Mouse (Mus musculus): ENCODE results near the gene Mms19. TPM values are rescaled to one million over a fixed set of nuclear protein-coding genes. Genes with fewer than 3 reads are reported as not detected.
"Not testable (repeated sequence)": the region's sequence is repeated elsewhere in the genome, so short reads cannot be mapped to it uniquely, and the experiment has no call there.

Gene Mms19
- polyA plus RNA-seq, 1 experiment from 2014 or later = 28.3 TPM

GRCm38 (mm10) chr19:41932686-41933085 is 48.3 kb downstream of the Mms19 start:
- H3K27ac ChIP-seq (replicated peaks in 1 of 2; ENCODE audit: control insufficient read depth in 1 of 2, insufficient read depth in 1 of 2, low read depth in 2 of 2, low read length in 2 of 2) = no peak overlapping the region; a peak in 2 of 4 replicates
- H3K36me3 ChIP-seq (ENCODE audit: control insufficient read depth, insufficient read depth, low read length) = peaks cover 47% of the 10 kb centered on the region
- peaks cover 5 to 18% of the 10 kb centered on the region in 2 experiments for H3K4me1 ChIP-seq (ENCODE audit: control insufficient read depth in 2 of 2, insufficient read depth in 2 of 2, low read length in 2 of 2)
- no peaks in the 10 kb centered on the region for H3K9me3 ChIP-seq (ENCODE audit: control insufficient read depth, low read length)
- ATAC-seq (ENCODE audit: insufficient number of reproducible peaks, insufficient read depth, low FRiP score, low read depth) = no peak
- peak overlapping the region; percentile 78 for H3K4me2 ChIP-seq (ENCODE audit: low read length)
- under 1% methylated on average over 28 of the region's 28 CpGs for WGBS
- H3K4me3 ChIP-seq (ENCODE audit: control insufficient read depth in 1 of 2, insufficient read depth in 1 of 2, low read depth in 1 of 2, low read length in 2 of 2) = peak overlapping the region; percentile 83 to 89
- peak overlapping the region; percentile 78 for H3K9ac ChIP-seq (ENCODE audit: low read length)
- H3K27me3 ChIP-seq (ENCODE audit: control insufficient read depth, insufficient read depth, low read length) = no peaks in the 10 kb centered on the region

GRCm38 (mm10) chr19:41920412-41921067 is 60.4 kb downstream of the Mms19 start:
- Histone ChIP-seq H3K9ac (ENCODE audit: low read length) (no peak overlapping the region), H3K36me3 (ENCODE audit: control insufficient read depth, insufficient read depth, low read length) (peaks cover 85% of the 10 kb centered on the region), H3K4me2 (ENCODE audit: low read length) (no peak overlapping the region), H3K4me3 (ENCODE audit: control insufficient read depth in 1 of 2, insufficient read depth in 1 of 2, low read depth in 1 of 2, low read length in 2 of 2) (no peak overlapping the region), H3K27ac (replicated peaks in 1 of 2; ENCODE audit: control insufficient read depth in 1 of 2, insufficient read depth in 1 of 2, low read depth in 2 of 2, low read length in 2 of 2) (no peak overlapping the region), H3K9me3 (ENCODE audit: control insufficient read depth, low read length) (no peaks in the 10 kb centered on the region), H3K27me3 (ENCODE audit: control insufficient read depth, insufficient read depth, low read length) (no peaks in the 10 kb centered on the region), H3K4me1 (ENCODE audit: control insufficient read depth in 2 of 2, insufficient read depth in 2 of 2, low read length in 2 of 2) (no peaks in the 10 kb centered on the region)
- ATAC-seq (ENCODE audit: insufficient number of reproducible peaks, insufficient read depth, low FRiP score, low read depth) = no peak
- WGBS = 60% methylated on average over 5 of the region's 5 CpGs

- Histone ChIP-seq H3K4me3 (ENCODE audit: control insufficient read depth in 1 of 2, insufficient read depth in 1 of 2, low read depth in 1 of 2, low read length in 2 of 2) (no peak overlapping the region), H3K4me1 (ENCODE audit: control insufficient read depth in 2 of 2, insufficient read depth in 2 of 2, low read length in 2 of 2) (peaks cover 0 to 4% of the 10 kb centered on the region in 2 experiments; a peak in 2 of 4 replicates), H3K27ac (replicated peaks in 1 of 2; ENCODE audit: control insufficient read depth in 1 of 2, insufficient read depth in 1 of 2, low read depth in 2 of 2, low read length in 2 of 2) (no peak overlapping the region), H3K4me2 (ENCODE audit: low read length) (no peak overlapping the region), H3K9me3 (ENCODE audit: control insufficient read depth, low read length) (no peaks in the 10 kb centered on the region), H3K9ac (ENCODE audit: low read length) (no peak overlapping the region), H3K27me3 (ENCODE audit: control insufficient read depth, insufficient read depth, low read length) (no peaks in the 10 kb centered on the region), H3K36me3 (ENCODE audit: control insufficient read depth, insufficient read depth, low read length) (peaks cover 85% of the 10 kb centered on the region)
- no peak for ATAC-seq (ENCODE audit: insufficient number of reproducible peaks, insufficient read depth, low FRiP score, low read depth)
- WGBS = 66% methylated on average over 4 of the region's 4 CpGs
These were observed 61.5 kb downstream of the Mms19 start for GRCm38 (mm10) chr19:41919471-41919870.

- no peak overlapping the region for H3K4me3 ChIP-seq (ENCODE audit: control insufficient read depth in 1 of 2, insufficient read depth in 1 of 2, low read depth in 1 of 2, low read length in 2 of 2)
- peaks cover 66% of the 10 kb centered on the region for H3K36me3 ChIP-seq (ENCODE audit: control insufficient read depth, insufficient read depth, low read length)
- no peak overlapping the region for H3K9ac ChIP-seq (ENCODE audit: low read length)
- H3K9me3 ChIP-seq (ENCODE audit: control insufficient read depth, low read length) = no peaks in the 10 kb centered on the region
- WGBS = 85% methylated on average over 4 of the region's 4 CpGs
- ATAC-seq (ENCODE audit: insufficient number of reproducible peaks, insufficient read depth, low FRiP score, low read depth) = no peak
- peaks cover 4 to 14% of the 10 kb centered on the region in 2 experiments for H3K4me1 ChIP-seq (ENCODE audit: control insufficient read depth in 2 of 2, insufficient read depth in 2 of 2, low read length in 2 of 2)
- H3K4me2 ChIP-seq (ENCODE audit: low read length) = no peak overlapping the region
- H3K27me3 ChIP-seq (ENCODE audit: control insufficient read depth, insufficient read depth, low read length) = no peaks in the 10 kb centered on the region
- H3K27ac ChIP-seq (replicated peaks in 1 of 2; ENCODE audit: control insufficient read depth in 1 of 2, insufficient read depth in 1 of 2, low read depth in 2 of 2, low read length in 2 of 2) = no peak overlapping the region
These were observed 64.1 kb downstream of the Mms19 start for GRCm38 (mm10) chr19:41916853-41917252.

GRCm38 (mm10) chr19:41915294-41915693 is 65.7 kb downstream of the Mms19 start:
- Histone ChIP-seq H3K9ac (ENCODE audit: low read length) (peak overlapping the region; percentile 18; the same call in 1 of the 2 replicates), H3K36me3 (ENCODE audit: control insufficient read depth, insufficient read depth, low read length) (peaks cover 54% of the 10 kb centered on the region), H3K4me1 (ENCODE audit: control insufficient read depth in 2 of 2, insufficient read depth in 2 of 2, low read length in 2 of 2) (peaks cover 4 to 14% of the 10 kb centered on the region in 2 experiments), H3K9me3 (ENCODE audit: control insufficient read depth, low read length) (no peaks in the 10 kb centered on the region), H3K27me3 (ENCODE audit: control insufficient read depth, insufficient read depth, low read length) (no peaks in the 10 kb centered on the region), H3K27ac (replicated peaks in 1 of 2; ENCODE audit: control insufficient read depth in 1 of 2, insufficient read depth in 1 of 2, low read depth in 2 of 2, low read length in 2 of 2) (peak overlapping the region; percentile 53 to 62; a peak in 2 of 4 replicates), H3K4me3 (ENCODE audit: control insufficient read depth in 1 of 2, insufficient read depth in 1 of 2, low read depth in 1 of 2, low read length in 2 of 2) (peak overlapping the region in 1 of 2 experiments; percentile 98; a peak in 2 of 4 replicates), H3K4me2 (ENCODE audit: low read length) (peak overlapping the region; percentile 77)
- no peak for ATAC-seq (ENCODE audit: insufficient number of reproducible peaks, insufficient read depth, low FRiP score, low read depth)
- WGBS = 68% methylated on average over 3 of the region's 3 CpGs

GRCm38 (mm10) chr19:41914592-41914882 is 66.4 kb downstream of the Mms19 start:
- H3K9me3 ChIP-seq (ENCODE audit: control insufficient read depth, low read length); ATAC-seq (ENCODE audit: insufficient number of reproducible peaks, insufficient read depth, low FRiP score, low read depth); H3K9ac ChIP-seq (ENCODE audit: low read length); H3K27ac ChIP-seq (replicated peaks in 1 of 2; ENCODE audit: control insufficient read depth in 1 of 2, insufficient read depth in 1 of 2, low read depth in 2 of 2, low read length in 2 of 2); H3K27me3 ChIP-seq (ENCODE audit: control insufficient read depth, insufficient read depth, low read length): not testable (repeated sequence)
- Histone ChIP-seq H3K36me3 (ENCODE audit: control insufficient read depth, insufficient read depth, low read length) (peaks cover 48% of the 10 kb centered on the region), H3K4me1 (ENCODE audit: control insufficient read depth in 2 of 2, insufficient read depth in 2 of 2, low read length in 2 of 2) (peaks cover 4 to 14% of the 10 kb centered on the region in 2 experiments), H3K4me2 (ENCODE audit: low read length) (peak overlapping the region; percentile 77), H3K4me3 (ENCODE audit: control insufficient read depth in 1 of 2, insufficient read depth in 1 of 2, low read depth in 1 of 2, low read length in 2 of 2) (peak overlapping the region in 1 of 2 experiments; percentile 98; a peak in 2 of 4 replicates)

- Histone ChIP-seq H3K4me1 (ENCODE audit: control insufficient read depth in 2 of 2, insufficient read depth in 2 of 2, low read length in 2 of 2) (peaks cover 4 to 14% of the 10 kb centered on the region in 2 experiments), H3K4me3 (ENCODE audit: control insufficient read depth in 1 of 2, insufficient read depth in 1 of 2, low read depth in 1 of 2, low read length in 2 of 2) (peak overlapping the region; percentile 98 to 99), H3K27ac (replicated peaks in 1 of 2; ENCODE audit: control insufficient read depth in 1 of 2, insufficient read depth in 1 of 2, low read depth in 2 of 2, low read length in 2 of 2) (peak overlapping the region in 1 of 2 experiments; percentile 97; a peak in 2 of 4 replicates), H3K9me3 (ENCODE audit: control insufficient read depth, low read length) (no peaks in the 10 kb centered on the region), H3K36me3 (ENCODE audit: control insufficient read depth, insufficient read depth, low read length) (peaks cover 42% of the 10 kb centered on the region), H3K27me3 (ENCODE audit: control insufficient read depth, insufficient read depth, low read length) (no peaks in the 10 kb centered on the region), H3K4me2 (ENCODE audit: low read length) (peak overlapping the region; percentile 77), H3K9ac (ENCODE audit: low read length) (peak overlapping the region; percentile 100)
- 23% methylated on average over 6 of the region's 6 CpGs for WGBS
- no peak for ATAC-seq (ENCODE audit: insufficient number of reproducible peaks, insufficient read depth, low FRiP score, low read depth)
These were observed 67.0 kb downstream of the Mms19 start for GRCm38 (mm10) chr19:41913774-41914591.

Data from heart, embryonic 14.5 days (tissue).